Mouse (Mus musculus) retina, postnatal 7 days (tissue): ENCODE measurements around the gene Vcan.
"Not testable (repeated sequence)": the region's sequence is repeated elsewhere in the genome, so short reads cannot be mapped to it uniquely, and the experiment has no call there.

Experiments
- DNase-seq: peaks from one replicate; pipeline ENCODE4 v3.0.0-alpha.2; 2012; ENCODE audit warnings: low read depth, low spot score

Vcan gene

DNA sequence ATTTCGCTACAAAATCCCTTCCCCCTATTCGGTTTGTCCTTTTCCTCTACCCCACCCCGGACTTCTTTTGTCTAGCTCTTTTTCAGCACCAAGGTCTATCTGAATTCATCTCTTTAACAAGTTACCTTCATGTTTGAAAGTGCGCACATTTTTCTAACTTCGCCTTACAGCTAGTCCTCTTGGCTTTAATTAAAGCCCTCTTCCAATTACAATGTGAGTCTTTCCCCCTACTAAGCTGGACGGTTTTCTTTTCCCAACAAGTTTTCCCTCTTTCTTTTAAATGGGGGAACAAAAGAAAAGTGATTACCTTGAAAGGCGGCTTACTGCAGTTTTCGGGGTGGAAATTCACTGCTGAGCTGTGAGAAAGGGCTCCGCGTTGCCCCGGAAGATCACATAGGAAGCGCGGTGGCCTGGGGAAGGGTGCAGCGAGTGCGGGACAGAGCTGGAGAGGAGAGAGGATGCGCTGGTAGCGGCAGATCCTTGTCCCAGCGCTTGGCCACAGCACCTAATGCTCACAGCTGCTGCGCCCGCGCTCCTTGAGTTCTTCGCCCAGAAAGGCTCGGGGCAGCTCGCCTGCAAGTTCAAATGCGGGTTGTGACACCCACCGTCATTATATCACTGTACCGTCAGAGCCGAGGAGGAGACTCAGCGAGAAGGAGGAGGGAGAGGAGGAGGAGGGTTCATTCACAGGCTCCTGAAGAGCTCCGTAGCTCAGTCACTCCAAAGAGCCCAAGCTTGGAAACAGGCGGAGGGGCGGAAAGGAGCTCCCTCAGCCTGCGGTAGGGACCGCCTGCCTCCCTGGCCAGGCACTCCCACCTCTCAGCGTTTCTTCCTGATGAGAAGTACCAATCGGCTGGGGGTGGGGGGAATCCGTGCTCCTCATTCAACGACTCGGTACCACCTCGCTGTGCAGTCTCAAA, at the start of gene Vcan:
Gene Vcan, minus strand, starts transcription at position 744 of the 920 bp plus-strand sequence.
- no peak for DNase-seq

DNA sequence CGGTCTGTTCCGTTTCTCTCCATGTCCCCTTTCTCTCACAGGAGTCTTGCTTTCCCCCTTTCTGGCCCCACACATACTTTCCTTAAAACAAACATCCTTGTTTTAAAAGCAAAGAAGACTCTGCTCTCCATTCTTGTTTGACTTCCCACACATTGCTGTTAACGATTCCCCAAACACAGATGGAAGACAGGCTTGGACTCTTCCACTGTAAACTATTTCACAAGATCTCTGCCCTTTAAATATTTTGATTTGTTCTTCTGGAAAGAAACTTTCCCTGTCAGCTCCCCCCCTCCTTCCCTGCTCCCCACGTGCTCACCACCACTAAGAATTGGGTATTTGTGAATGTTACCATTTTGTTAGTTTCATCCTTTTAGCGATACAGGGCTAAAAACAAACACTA, 49.2 kb upstream of the Vcan start:
- no peak for DNase-seq

DNA sequence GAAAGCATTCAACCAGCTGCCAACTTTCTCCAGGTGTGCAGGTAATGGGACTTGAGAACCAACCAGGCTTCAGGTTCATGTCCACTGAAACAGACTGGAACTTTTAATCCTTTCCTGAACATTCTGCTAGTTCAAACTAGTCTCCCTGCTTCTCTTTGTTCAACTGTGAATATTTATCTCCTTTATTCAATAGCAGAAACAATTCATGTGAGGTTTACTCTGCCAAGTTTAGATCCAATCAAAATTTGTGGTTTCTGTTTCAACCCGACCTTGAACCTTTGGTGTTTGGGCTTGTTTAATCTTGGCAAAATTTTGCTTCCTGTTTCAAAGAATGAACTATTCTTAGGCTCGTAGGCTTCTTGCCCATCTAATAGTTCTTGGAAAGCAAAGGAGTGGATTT, 40.6 kb upstream of the Vcan start:
- no peak for DNase-seq

DNA sequence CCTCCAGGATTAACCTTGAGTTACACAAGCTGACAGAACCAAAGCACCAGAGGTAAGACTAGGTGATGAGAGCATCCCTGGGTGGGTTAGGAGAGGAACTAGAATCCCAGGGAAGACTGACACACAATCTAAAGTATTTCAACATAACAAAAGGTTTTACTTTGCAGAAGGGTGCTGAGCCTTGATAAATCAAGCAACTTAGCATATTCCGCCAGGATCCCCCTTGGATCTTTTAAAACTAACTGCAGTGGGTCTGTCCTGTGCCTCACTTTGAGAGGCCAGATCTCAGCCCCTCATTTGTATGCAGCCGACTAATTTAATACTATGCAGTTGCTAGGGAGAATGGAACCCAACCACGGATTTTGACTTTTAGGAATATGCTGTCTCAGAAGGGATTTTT, 38.0 kb upstream of the Vcan start:
- no peak for DNase-seq

DNA sequence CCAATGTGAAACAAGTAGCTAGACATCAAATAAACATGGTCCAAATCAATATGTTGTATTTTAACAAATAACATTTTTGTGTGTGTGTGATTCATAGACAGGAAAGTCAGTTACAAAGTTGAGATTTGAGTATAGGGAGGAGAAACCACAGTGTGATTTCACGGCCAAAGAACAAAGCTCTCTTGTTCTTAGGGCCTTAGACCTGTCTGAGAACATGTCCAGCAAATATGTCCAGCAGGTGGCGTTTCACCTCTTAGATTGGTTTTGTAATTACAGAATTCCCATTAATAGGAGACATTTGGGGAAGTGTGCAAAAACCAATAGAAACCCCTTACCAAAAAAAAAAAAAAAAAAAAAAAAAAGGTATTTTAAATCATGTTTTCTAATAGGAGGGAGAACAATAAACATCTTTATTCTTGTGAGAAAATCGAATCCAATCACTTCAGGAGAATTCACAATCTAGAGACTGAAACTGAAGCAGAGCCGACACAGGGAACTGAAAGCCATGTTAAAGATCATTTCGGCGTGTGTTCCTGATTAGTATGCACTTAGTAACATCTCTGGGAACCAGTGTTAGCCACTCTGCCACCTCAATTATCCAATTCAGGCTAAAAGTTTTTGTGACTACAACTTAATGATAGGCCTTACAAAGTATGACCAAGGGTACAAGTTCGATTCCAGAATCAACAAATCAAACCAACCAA, 37.1 kb upstream of the Vcan start:
- peak; percentile 35 for DNase-seq

DNA sequence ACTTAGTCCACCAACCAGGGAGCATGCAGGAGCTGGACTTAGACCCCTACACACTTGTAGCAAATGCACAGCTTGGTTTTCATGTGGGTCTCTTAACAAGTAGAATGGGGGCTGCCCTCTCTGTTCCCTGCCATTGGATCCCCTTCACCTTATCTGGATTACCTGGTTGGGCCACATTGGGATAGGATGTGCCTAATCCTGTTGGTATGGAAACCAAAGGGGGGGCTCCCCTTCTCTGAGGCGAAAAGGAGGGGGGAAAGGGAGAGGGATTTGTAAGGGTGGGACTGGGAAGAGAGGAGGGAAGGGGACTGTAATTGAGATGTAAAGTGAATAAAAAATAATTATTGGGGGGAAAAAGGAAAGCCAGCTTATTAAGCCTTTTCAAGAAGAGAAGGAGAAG, 35.5 kb upstream of the Vcan start:
- DNase-seq = no peak

DNA sequence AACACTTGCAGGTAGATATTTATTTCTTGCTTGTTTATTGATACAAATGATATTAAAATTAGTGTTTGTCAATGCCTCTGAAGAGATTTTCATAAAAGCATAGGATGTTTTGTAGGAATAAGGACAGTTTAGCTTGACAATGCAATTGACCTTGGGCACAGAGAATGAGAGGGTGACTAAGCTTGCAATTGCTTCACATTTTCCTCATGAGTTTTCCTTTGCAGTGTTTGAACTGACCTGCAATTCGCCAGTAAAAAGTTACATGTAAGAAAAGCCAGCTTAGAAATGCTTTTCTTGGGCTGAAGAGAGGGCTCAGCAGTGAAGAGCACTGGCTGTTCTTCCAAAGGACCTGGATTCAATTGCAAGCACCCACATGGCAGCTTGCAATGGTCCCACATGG, 34.8 kb upstream of the Vcan start:
- DNase-seq = no peak

DNA sequence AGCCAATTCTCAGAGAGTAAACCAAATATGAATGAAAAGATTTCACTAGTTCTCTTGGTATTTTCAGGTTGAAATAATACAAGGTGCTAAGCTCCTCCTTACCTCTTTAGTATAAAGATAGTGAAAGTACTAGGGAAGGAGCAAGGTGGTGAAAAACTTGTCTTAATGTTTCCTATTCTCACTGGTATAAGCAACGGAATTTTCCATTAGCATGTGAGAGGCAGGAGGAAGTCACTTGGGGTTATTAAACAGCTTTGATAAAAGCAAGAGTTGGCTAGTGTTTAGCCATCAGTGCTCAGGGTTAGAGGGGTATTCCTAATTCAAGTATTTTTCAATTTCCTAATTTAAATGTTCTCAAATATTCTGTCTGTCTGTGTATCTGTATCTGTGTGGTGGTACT, 24.2 kb upstream of the Vcan start:
- no peak for DNase-seq

DNA sequence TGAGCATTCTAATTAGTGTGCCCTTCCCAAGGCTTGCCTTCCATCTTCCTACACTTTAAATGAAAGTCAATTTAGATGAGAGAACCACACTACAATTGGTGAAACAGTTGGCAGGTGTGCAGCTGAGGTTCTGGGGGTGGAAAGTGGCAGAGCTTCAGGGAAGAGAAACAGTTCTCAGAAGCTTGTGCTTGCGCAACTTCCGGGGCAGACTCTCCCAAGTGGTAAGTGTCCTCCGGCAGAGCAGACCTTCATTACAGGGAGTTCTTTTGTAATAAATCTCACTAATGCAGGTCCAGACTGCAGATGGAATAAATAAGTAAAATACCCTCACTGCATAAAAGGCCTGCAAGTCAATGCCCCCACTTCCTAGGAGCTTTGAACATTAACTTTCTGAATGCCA, 23.7 kb upstream of the Vcan start:
- DNase-seq = no peak

DNA sequence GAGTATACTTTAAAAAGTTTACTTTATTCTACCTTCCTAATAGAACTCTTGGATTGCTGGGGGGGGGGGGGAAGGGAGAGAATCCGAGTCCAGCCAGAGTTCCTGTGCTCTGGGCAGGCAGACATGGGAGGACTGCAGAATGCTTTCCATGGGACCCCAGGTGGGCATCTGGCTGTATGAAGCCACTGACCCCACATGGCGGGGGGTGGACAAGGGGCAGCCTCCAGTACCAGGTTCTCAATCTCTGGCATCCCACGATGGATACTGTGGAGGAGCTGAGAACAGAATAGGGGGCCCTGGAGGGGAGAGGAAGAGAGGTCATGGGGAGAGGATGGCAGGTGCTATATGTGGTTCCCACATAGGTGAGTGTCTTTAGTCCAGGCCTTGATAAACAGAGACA, 20.0 kb upstream of the Vcan start:
- no peak for DNase-seq

DNA sequence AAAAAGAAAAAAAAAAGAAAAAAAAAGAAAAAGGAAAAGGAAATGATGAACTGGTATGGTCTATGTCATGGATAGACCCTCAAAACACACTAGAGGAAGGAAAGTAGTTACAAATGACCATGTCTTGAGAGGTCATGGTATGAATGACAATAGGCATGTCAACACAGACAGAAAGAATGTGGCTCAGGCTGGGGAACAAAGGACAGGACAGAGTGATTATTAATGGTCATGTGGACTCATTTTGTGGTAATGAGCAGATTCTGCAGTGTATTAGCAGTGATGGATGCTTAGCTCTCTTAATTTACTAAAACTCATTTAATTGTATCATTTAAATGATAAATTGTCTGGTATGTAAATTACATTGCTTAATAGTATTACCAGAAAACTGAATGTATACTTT, 14.0 kb upstream of the Vcan start:
- no peak for DNase-seq

DNA sequence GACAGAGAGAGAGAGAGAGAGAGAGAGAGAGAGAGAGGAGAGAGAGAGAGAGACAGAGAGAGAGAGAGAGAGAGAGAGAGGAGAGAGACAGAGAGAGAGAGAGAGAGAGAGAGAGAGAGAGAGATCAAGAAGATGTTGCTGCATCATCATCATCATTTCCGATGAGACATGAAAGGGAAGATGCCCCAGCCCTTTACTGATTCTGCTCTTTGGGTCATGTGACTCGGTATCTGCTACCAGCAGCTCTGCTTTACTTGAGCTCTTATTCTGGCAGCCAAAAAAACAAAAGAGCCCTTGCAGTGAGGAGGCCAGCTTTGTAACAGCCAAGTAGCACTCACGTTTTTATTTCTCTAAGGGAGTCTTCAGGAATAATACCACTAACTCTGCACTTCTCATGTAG, 8.3 kb upstream of the Vcan start:
- not testable (repeated sequence) for DNase-seq

DNA sequence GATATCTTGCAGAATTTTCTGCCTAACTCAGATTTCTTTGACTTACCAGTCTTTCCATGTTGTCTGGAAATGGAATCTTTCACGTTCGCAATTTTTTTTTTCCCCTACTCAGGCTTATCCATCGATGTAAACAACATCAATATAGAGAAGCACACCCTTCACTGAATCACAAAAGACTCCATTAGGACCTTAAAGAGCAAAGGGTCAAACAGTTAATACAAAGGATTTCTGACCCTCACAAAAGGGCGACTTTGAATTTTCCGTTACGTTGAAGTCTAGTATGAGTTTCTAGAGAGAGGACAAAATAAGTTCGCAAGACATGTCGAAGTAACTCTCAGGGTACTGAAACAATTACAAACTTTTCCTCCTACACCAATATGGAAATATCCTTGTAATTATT, 892 bp upstream of the Vcan start:
- no peak for DNase-seq

DNA sequence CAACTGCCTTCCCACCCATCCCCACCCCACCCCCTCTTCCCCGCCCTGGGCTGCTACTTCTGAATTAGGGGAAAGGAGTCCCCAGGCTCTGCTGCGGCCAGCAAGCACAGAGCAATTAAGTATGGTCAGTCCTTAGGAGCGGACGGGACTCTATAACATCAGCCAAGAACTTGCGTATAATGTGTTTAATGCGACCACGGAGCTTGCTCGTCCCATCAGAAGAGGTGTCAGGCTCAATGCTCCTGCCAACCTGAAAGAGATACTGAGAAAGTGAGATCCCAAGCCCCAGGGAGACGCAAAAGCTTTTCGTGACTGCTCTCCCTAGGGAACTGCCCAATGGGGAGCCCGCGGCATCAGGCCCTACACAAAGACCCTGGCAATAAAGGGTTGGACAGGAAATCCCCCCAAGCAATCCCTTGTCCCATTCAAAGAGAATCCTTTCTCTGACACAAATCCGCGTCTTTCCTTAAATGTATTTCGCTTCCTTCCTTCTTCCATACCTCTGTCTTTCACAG, 434 bp upstream of the Vcan start:
- no peak for DNase-seq

DNA sequence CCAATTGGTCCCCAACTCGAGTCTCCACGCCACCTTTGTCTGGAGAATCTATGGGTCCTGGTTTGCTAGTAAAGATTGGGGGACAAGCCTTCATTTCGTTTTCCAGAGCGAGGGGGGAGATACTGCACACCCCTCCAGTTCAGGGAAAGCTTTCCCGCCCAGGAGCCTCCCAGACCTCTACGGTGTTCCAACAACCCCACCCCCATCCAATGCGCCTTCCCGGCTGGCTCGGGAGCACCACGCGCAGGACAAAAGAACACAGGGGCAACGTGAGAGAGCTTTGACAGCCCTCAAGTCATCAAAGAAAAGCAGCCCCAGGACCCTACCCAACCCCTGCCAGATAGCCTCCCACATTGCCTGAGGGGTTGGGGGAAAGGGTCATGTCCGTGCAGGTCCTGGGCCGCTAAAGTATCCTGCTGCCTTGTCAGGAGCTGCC, 1.2 kb downstream of the Vcan start:
- DNase-seq = no peak

DNA sequence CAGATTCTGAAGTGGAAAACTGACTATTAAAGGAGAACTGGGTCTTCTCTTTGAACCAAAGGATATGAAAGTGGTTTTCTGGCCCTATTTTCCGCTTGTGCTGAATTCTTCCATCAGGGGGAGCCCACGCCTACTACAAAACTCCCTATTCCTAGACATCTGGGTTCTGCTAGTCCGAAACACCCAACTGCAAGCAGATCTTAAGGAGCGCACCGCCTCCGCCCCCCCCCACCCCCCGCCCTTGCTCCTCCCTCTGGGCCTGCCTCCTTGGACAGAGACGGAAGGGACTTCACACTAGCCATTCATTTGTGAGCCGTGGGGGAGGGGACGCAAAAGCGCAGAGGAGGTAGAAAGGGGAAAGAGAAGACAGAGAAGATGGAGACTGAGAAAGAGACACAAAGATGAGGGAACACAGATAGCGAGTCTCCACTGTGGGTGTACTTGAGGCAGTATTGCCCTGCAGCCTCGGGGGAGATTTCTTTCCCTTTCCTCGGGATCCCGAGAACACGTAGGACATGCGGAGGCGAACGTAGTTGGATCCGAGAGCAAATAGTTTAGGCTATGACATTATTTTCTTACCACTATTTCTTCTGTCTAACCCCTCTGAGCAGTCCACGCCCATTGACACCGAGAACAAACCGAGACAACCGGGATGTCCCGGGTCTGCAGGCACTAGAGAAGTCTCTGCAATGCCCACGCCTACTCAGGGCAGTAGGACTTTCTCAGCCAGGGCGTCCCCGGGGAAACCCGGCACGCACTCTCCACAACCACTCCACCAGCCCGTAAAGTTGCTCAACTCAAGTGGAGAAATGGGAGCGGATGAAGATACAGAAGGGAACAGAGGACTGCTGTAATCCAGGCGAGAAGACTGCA, 1.8 kb downstream of the Vcan start:
- DNase-seq = no peak

DNA sequence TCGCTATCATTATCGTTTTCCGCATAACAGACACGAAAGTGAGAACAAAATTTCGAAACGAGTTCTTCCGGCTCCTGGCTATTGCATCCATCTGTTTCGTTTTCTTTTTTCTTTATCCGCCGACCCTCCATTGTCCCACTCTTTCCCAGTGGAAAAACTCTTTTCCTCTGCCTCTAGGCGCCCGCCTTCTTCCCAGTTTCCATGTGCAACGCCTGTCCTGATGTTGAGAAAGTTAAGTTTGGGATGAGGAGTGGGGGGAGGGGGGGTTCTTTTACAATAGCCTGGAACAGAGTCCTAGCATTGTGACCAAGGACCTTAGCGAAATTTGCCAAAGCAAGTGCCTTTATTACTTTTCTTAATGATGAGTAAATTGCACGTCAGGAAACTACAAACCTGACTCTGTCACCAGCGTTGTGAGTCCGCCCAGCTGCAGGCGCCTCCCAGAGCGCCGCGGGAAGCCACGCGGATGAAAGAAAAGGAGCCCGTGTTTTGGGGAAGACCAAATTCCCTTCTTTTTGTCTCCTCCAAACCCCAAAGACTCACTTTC, 2.5 kb downstream of the Vcan start:
- no peak for DNase-seq

DNA sequence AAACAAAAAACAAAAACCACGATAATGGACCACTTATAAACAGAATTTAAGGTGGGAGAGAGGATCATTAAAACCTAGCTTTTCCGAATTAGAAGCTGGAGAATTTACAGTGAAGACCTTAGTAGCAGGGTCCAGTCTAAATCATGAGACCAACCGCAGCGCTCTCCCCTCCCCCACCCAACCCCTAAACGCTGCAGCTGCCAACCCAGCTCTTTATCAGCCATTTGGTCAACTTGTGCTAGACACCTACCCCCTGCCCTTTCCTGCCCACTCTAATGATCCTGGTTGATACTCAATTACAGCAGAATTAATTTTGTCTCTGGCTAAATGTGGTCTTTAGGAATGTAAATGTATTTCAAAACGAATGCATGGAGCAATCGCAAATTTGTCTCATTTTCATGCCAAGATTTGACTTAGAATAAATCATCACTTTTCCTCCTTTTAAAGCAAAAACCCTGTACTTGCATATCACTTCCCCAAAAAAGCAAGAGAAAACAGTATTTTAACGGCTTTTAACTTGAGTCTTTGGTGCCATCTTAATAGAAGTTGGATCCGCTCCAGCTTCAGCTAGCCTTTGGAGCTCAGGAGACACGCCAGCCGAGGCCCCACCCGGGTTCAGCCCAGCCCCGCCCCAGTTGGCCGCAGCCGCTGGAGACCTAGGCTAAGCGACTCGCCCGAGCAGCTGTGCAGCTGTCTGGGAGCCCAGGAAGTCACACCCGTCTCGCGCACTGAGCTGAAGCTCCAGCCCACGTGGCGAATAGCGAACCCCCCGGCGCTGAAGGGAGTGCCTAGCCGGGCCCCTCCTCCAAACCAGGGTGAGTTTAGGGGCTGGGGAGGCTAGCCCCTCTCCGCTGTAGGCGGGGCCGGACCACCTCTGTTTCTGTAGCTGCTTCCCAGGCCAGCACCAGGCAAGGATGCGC, 3.3 kb downstream of the Vcan start:
- no peak for DNase-seq

DNA sequence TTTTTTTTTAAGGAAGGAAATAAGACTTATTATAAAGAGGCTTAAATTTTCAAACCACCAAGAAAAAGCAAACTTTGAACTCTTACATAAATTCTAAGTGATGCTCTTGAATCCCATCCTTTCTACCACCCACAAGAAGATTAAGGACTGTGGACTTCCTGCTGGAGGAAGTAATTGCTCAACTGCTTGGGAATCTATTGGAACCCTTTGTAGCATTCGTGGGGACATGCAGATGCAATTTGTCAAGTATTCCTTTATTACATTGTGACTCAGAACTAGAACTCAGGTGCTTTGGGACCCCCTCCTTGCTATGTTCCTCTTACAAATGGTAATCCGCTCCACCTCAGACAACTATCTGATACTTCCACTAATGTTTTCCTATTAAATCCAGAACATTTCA, 4.0 kb downstream of the Vcan start:
- no peak for DNase-seq

DNA sequence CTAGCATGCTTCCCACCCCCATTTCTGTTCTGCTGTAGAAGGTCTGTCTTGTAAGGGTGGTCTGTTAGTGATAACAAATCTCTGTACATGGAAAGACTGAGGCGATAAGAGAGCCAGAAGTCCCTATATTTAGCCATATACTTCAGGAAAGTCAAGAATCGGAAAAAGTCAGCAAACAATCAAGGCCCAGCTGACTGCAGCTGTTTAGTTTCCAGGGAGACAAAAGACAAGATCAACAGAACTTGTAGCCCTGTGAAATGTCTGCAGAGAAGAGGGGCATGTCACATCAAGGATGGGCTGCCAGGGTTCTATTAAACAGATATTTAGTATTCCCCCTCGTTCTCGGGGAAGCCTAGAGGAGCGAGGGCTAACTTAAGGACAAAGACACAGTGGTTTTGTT, 7.2 kb downstream of the Vcan start:
- no peak for DNase-seq

DNA sequence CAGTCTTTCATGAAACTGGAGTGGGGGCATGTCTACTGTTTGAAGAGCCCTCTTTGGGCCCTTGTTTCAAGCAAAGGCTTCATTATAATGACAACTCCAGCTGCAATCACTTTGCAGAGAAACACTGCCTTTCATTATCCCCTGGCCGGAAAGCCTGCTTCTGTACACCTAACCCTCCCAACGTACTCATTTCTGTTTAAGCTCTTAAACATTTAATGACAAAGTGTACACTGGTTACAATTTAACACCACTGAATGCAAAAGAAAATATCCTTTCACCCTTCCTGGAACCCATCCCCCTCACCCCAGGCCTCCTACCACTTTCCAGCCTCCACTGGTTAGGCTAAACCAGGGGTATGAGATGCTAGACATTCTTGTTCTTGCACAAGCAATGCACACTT, 15.8 kb downstream of the Vcan start:
- no peak for DNase-seq
